ENCODE assay signal across 8 mouse cellular contexts in the genomic region with DNA sequence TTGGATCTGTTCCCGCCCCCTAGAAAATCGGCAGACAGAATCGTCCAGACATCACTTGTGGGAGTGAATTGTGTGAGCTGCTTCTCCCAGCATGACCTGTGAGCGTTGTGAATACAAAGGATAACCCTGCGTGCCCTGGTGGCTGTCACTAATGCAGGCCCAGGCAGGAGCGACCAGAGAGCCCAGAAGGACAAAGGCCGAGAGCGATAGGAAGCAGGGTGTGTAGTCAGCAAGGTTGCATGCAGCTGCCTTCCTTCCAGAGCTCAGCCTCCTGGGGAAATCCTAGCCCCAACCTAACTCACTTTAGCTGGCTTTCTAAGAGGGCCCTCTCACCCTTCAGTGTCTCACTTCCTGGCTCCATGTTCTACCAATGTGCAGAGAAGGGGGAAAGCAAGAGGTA.
DNase-seq lines count a peak whose midpoint lies in the region; ATAC-seq lines count a peak whose summit lies in the region.

No protein-coding gene starts in this region.

- no peaks in the 10 kb centered on the region for H3K9me3 ChIP-seq in heart, embryonic 10.5 days
- H3K9me3 ChIP-seq in forebrain, embryonic 11.5 days (ENCODE audit: control insufficient read depth, low read length) = no peaks in the 10 kb centered on the region
- H3K9me3 ChIP-seq in limb, embryonic 11.5 days (ENCODE audit: control insufficient read depth, low read length) = no peaks in the 10 kb centered on the region
- no peaks in the 10 kb centered on the region for H3K9me3 ChIP-seq in neural tube, embryonic 15.5 days (replicated peaks)

- H3K4me1 ChIP-seq in heart, embryonic 10.5 days = peaks cover 30% of the 10 kb centered on the region
- peaks cover 27% of the 10 kb centered on the region for H3K4me1 ChIP-seq in forebrain, embryonic 11.5 days (replicated peaks; ENCODE audit: control insufficient read depth, insufficient read depth, low read length)
- H3K4me1 ChIP-seq in limb, embryonic 11.5 days (ENCODE audit: control insufficient read depth, insufficient read depth, low read length) = peaks cover 35% of the 10 kb centered on the region
- peaks cover 56% of the 10 kb centered on the region for H3K4me1 ChIP-seq in neural tube, embryonic 15.5 days

- H3K27me3 ChIP-seq in heart, embryonic 10.5 days (ENCODE audit: insufficient read depth, poor library complexity, severe bottlenecking) = no peaks in the 10 kb centered on the region
- no peaks in the 10 kb centered on the region for H3K27me3 ChIP-seq in forebrain, embryonic 11.5 days (ENCODE audit: control insufficient read depth, insufficient read depth, low read length)
- H3K27me3 ChIP-seq in limb, embryonic 11.5 days (ENCODE audit: control insufficient read depth, insufficient read depth, low read length) = no peaks in the 10 kb centered on the region
- no peaks in the 10 kb centered on the region for H3K27me3 ChIP-seq in neural tube, embryonic 15.5 days (replicated peaks)

- H3K9ac ChIP-seq in forebrain, embryonic 11.5 days (ENCODE audit: low read length) = peak overlapping the region; percentile 44; the same call in 1 of the 2 replicates
- no peak overlapping the region for H3K9ac ChIP-seq in limb, embryonic 11.5 days (ENCODE audit: low read length)
- no peak overlapping the region for H3K9ac ChIP-seq in neural tube, embryonic 15.5 days (replicated peaks)

- 0 out of 2 replicates have a peak overlapping the region, but pooled peaks have one; percentile 21 for H3K4me2 ChIP-seq in forebrain, embryonic 11.5 days (ENCODE audit: low read depth, low read length, severe bottlenecking)
- no peak overlapping the region for H3K4me2 ChIP-seq in limb, embryonic 11.5 days (ENCODE audit: low read depth, severe bottlenecking)
- H3K4me2 ChIP-seq in neural tube, embryonic 15.5 days = no peak overlapping the region

- no peak for DNase-seq in heart, embryonic 10.5 days (ENCODE audit: low spot score)
- no peak for DNase-seq in heart, adult 18-20 months
- DNase-seq in forebrain, embryonic 11.5 days (ENCODE audit: low spot score) = peak; percentile 63
- peak; percentile 31 for DNase-seq in limb, embryonic 11.5 days (ENCODE audit: low spot score)
- no peak for DNase-seq in layer of hippocampus, postnatal 10 days (ENCODE audit: low spot score in 2 of 2)
- DNase-seq in cerebellum, adult 9-11 months = no peak
- DNase-seq in adrenal gland, adult 18-20 months (ENCODE audit: low spot score in 2 of 2) = no peak

- H3K27ac ChIP-seq in heart, embryonic 10.5 days = 0 out of 2 replicates have a peak overlapping the region, but pooled peaks have one; percentile 56
- H3K27ac ChIP-seq in forebrain, embryonic 11.5 days (ENCODE audit: low read depth, low read length) = peak overlapping the region; percentile 77
- peak overlapping the region; percentile 16; the same call in 1 of the 2 replicates for H3K27ac ChIP-seq in limb, embryonic 11.5 days (replicated peaks; ENCODE audit: low read depth, low read length)
- peak overlapping the region; percentile 33; the same call in 1 of the 2 replicates for H3K27ac ChIP-seq in neural tube, embryonic 15.5 days (replicated peaks)

- 36% methylated on average over 8 of the region's 8 CpGs for WGBS in heart, embryonic 10.5 days
- 12% methylated on average over 8 of the region's 8 CpGs for WGBS in forebrain, embryonic 11.5 days
- 35% methylated on average over 8 of the region's 8 CpGs for WGBS in limb, embryonic 11.5 days
- WGBS in neural tube, embryonic 15.5 days = 18% methylated on average over 8 of the region's 8 CpGs

- H3K36me3 ChIP-seq in heart, embryonic 10.5 days = no peaks in the 10 kb centered on the region
- no peaks in the 10 kb centered on the region for H3K36me3 ChIP-seq in forebrain, embryonic 11.5 days (ENCODE audit: control insufficient read depth, insufficient read depth, low read length)
- H3K36me3 ChIP-seq in limb, embryonic 11.5 days (ENCODE audit: control insufficient read depth, insufficient read depth, low read length) = no peaks in the 10 kb centered on the region
- H3K36me3 ChIP-seq in neural tube, embryonic 15.5 days = no peaks in the 10 kb centered on the region

- ATAC-seq in forebrain, embryonic 11.5 days (replicated peaks; ENCODE audit: low FRiP score) = peak; percentile 16; the same call in 1 of the 2 replicates
- ATAC-seq in limb, embryonic 11.5 days (ENCODE audit: insufficient number of reproducible peaks, low FRiP score, low TSS enrichment, low read depth) = no peak
- ATAC-seq in neural tube, embryonic 15.5 days (ENCODE audit: low FRiP score) = no peak

- H3K4me3 ChIP-seq in heart, embryonic 10.5 days = no peak overlapping the region
- no peak overlapping the region for H3K4me3 ChIP-seq in forebrain, embryonic 11.5 days (ENCODE audit: low read depth, low read length)
- H3K4me3 ChIP-seq in limb, embryonic 11.5 days (ENCODE audit: low read depth, low read length) = no peak overlapping the region
- no peak overlapping the region for H3K4me3 ChIP-seq in neural tube, embryonic 15.5 days (replicated peaks)

Comparison
In these comparisons a context has a peak if more than half of its experiments do, and no peak if none do; other contexts are left out.
1. DNase-seq: peak in forebrain, embryonic 11.5 days (single experiment) and limb, embryonic 11.5 days (single experiment); none in heart, embryonic 10.5 days (single experiment), heart, adult 18-20 months (0 of 2), layer of hippocampus, postnatal 10 days (0 of 2), cerebellum, adult 9-11 months (single experiment) and adrenal gland, adult 18-20 months (0 of 2).
2. H3K27ac ChIP-seq: peak in every context shown above with its lines; median percentile 77 in forebrain, embryonic 11.5 days; 56 in heart, embryonic 10.5 days; 33 in neural tube, embryonic 15.5 days; 16 in limb, embryonic 11.5 days.